Comparison of ENCODE assay signal across 20 mouse cellular contexts in genomic region chr10:91165850-91166249, GRCm38 (mm10).
"Had no signal": no experiment of that assay in that cellular context is flagged by ENCODE, and none has a peak within 500 bp of the region (broad histone marks: within the 10 kb centered on the region; RNA-seq: fewer than 3 reads in every experiment).

No protein-coding gene starts in this region.

- H3K27ac ChIP-seq: limb, embryonic 12.5 days; limb, embryonic 15.5 days; liver, embryonic 15.5 days; macrophage; midbrain, embryonic 12.5 days; midbrain, embryonic 15.5 days; neural tube, embryonic 12.5 days; neural tube, embryonic 15.5 days; stomach, embryonic 15.5 days had no signal

- H3K4me2 ChIP-seq: limb, embryonic 12.5 days; limb, embryonic 15.5 days; lung, embryonic 14.5 days; midbrain, embryonic 12.5 days; midbrain, embryonic 15.5 days; neural tube, embryonic 12.5 days; neural tube, embryonic 15.5 days; stomach, embryonic 15.5 days had no signal

- DNase-seq: kidney, adult 18-20 months; kidney, adult 9 months; kidney, postnatal 14 days; kidney, postnatal 4 days; left cerebral cortex, postnatal 4 days; lung, embryonic 14.5 days; right cerebral cortex, adult 18-20 months; right cerebral cortex, postnatal 14 days; right cerebral cortex, postnatal 4 days; thymus, postnatal 36 days had no signal

- H3K9me3 ChIP-seq: limb, embryonic 15.5 days; liver, embryonic 15.5 days; midbrain, embryonic 12.5 days; midbrain, embryonic 15.5 days; neural tube, embryonic 12.5 days; neural tube, embryonic 15.5 days; stomach, embryonic 15.5 days had no signal

- H3K4me3 ChIP-seq: limb, embryonic 12.5 days; limb, embryonic 15.5 days; liver, embryonic 15.5 days; midbrain, embryonic 12.5 days; midbrain, embryonic 15.5 days; neural tube, embryonic 12.5 days; neural tube, embryonic 15.5 days; stomach, embryonic 15.5 days had no signal

- H3K27me3 ChIP-seq: limb, embryonic 12.5 days; limb, embryonic 15.5 days; liver, embryonic 15.5 days; midbrain, embryonic 12.5 days; midbrain, embryonic 15.5 days; neural tube, embryonic 12.5 days; neural tube, embryonic 15.5 days; stomach, embryonic 15.5 days had no signal

- H3K9ac ChIP-seq: limb, embryonic 12.5 days; limb, embryonic 15.5 days; liver, embryonic 15.5 days; lung, embryonic 14.5 days; midbrain, embryonic 12.5 days; midbrain, embryonic 15.5 days; neural tube, embryonic 12.5 days; neural tube, embryonic 15.5 days; stomach, embryonic 15.5 days had no signal

- ATAC-seq: lung, postnatal 0 days; midbrain, embryonic 15.5 days had no signal
